Mouse (Mus musculus) NIH3T3 (cell line): ENCODE data around the gene Vmn2r79.
"Not testable (repeated sequence)": the region's sequence is repeated elsewhere in the genome, so short reads cannot be mapped to it uniquely, and the experiment has no call there.

ENCODE experiments used
- DNase-seq: peaks from one replicate; pipeline ENCODE4 v3.0.0-alpha.2; 2012; ENCODE audit warnings: low read depth

Vmn2r79 gene

GRCm38 (mm10) chr7:86995815-86996214, at the start of gene Vmn2r79:
Vmn2r79 (plus strand) TSS chr7:86996115.
- DNase-seq, result not testable (repeated sequence)

GRCm38 (mm10) chr7:86994700-86995099, 1.2 kb upstream of the Vmn2r79 start:
- DNase-seq, result no peak

GRCm38 (mm10) chr7:87026486-87026885, 30.6 kb downstream of the Vmn2r79 start:
- not testable (repeated sequence) for DNase-seq

GRCm38 (mm10) chr7:87063576-87063975, 67.7 kb downstream of the Vmn2r79 start:
- peak; percentile 35 for DNase-seq
